Mouse (Mus musculus): ENCODE results near the gene Cluh. TPM values are rescaled to one million over a fixed set of nuclear protein-coding genes. Genes with fewer than 3 reads are reported as not detected.
A peak's percentile ranks its signal among the peaks of the same experiment; 100 is the strongest.

The Cluh gene
- total RNA-seq, 2 experiments from 2014 or later = 69.0 to 71.1 TPM

DNA sequence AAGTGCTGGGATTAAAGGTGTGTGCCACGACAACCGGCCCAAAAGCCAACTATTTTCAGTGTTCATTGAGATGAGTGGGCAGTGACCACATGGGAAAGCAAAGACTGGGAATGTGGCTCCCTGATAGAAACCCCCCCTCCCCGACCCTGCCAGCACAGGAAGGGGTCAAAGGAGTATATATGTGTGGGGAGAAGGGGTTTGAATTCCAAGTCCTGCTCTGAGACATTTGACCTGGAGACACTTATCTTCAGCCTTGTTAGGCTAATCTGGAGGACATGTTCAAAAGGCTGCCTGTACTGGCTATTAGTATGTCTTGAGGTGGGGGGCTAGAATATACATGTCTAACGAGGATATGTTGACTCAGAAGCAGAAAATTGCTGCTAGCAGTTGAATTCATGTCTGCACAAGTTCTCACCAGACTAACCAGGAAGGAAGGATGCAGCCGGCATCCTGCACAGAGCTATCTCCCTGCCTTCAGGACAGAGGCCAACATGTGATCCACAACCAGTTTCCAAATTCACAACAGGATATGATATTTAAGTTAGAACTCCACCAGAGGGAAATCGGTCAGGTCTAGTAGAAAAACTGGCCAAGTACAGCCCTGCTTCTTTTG is 23.7 kb downstream of the Cluh start:
- DNase-seq (ENCODE audit: low spot score in 2 of 2) = no peak

- DNase-seq (ENCODE audit: low spot score in 2 of 2) = no peak
Observed at GRCm38 (mm10) chr11:74673561-74673960, 24.3 kb downstream of the Cluh start.

- DNase-seq (ENCODE audit: low spot score in 2 of 2) = no peak
Observed at GRCm38 (mm10) chr11:74674713-74675112, 25.4 kb downstream of the Cluh start.

DNA sequence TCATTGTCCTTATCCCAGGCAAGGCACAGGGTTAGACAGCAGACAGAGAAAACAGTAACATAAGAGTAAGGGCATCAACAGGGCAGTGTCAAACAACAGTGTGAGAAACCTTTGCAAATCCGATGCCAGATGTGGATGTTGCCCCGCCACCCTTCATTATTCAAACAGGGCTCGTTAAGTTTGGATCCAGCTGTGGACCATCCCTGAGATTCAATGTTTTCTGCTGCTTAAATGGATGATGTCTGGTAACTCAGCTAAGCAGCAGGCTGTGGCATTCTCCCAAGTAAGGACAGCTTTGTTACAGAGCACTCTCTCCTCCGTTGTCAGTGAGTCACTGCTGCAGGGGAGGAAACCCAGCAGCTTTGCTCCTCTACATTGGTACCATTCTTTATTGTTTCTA is 25.9 kb downstream of the Cluh start:
- DNase-seq (ENCODE audit: low spot score in 2 of 2) = peak; percentile 55 to 69

GRCm38 (mm10) chr11:74692151-74692550 is 42.9 kb downstream of the Cluh start:
- DNase-seq (ENCODE audit: low spot score in 2 of 2) = no peak

- no peak for DNase-seq (ENCODE audit: low spot score in 2 of 2)
Observed at GRCm38 (mm10) chr11:74699505-74699904, 50.2 kb downstream of the Cluh start.

- no peak for DNase-seq (ENCODE audit: low spot score in 2 of 2)
Observed at GRCm38 (mm10) chr11:74704068-74704467, 54.8 kb downstream of the Cluh start.

GRCm38 (mm10) chr11:74708781-74709180 is 59.5 kb downstream of the Cluh start:
- no peak for DNase-seq (ENCODE audit: low spot score in 2 of 2)

DNA sequence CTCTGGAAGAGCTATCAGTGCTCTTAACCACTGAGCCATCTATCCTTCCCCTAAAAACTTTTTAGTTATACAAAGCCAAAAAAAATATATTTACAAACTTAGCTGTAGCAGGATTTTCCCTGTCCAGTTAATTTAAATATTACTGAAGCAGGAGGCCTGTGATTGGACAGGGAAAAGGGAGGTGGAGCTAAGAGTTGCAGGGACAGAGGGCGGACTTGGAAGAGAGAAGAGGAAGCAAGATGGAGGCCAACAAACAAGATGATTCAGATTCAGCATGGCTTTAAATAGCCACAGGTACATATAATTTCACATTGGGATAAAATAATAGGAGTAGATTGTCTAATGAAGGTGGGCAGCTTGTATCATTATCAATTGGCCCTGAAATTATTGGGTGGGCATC is 61.4 kb downstream of the Cluh start:
- DNase-seq (ENCODE audit: low spot score in 2 of 2) = no peak

GRCm38 (mm10) chr11:74715971-74716525 is 66.8 kb downstream of the Cluh start:
- peak in 1 of 2 experiments; percentile 8 for DNase-seq (ENCODE audit: low spot score in 2 of 2)

Other genes with a start within 250 kb of the Cluh start
- 100 to 1,000 TPM; 175 to 181 TPM for gene Rap1gap2, start 38.6 kb upstream of the Cluh start, total RNA-seq (2021)
- 10 to 100 TPM; 34.2 to 35.5 TPM for gene Ccdc92b, start 29.9 kb upstream of the Cluh start, total RNA-seq (2021)
- gene Pafah1b1, start 75.2 kb downstream of the Cluh start, total RNA-seq (2021) = 100 to 1,000 TPM; 393 to 415 TPM
- gene Mettl16, start 121.3 kb downstream of the Cluh start, total RNA-seq (2021) = 10 to 100 TPM; 30.4 to 33.5 TPM
- 10 to 100 TPM; 35.1 to 36.0 TPM for gene Mnt, start 181.4 kb downstream of the Cluh start, total RNA-seq (2021)
- gene Sgsm2, start 247.6 kb downstream of the Cluh start, total RNA-seq (2021) = 10 to 100 TPM; 85.2 to 93.8 TPM
- gene Tsr1, start 248.6 kb downstream of the Cluh start, total RNA-seq (2021) = 10 to 100 TPM; 29.9 to 31.1 TPM

Data from left cerebral cortex, adult 18-20 months (tissue).